Mouse (Mus musculus) lung, adult 2 months (tissue): ENCODE data around the gene Kif3b.

Experiments used
- CTCF ChIP-seq: fragments of 200-500 bp; IDR thresholded peaks from 2 replicates; pipeline ENCODE4 v1.5.1; 2011; ENCODE audit warnings: mild to moderate bottlenecking, low read length, control low read depth; ENCODE audit not compliant: insufficient read depth
- POLR2A ChIP-seq: fragments of 200-500 bp; IDR thresholded peaks from 2 replicates; pipeline ENCODE4 v1.6.1; 2011; ENCODE audit warnings: low read depth, mild to moderate bottlenecking, control low read depth, low read length, borderline replicate concordance; ENCODE audit errors: extremely low read depth

DNA sequence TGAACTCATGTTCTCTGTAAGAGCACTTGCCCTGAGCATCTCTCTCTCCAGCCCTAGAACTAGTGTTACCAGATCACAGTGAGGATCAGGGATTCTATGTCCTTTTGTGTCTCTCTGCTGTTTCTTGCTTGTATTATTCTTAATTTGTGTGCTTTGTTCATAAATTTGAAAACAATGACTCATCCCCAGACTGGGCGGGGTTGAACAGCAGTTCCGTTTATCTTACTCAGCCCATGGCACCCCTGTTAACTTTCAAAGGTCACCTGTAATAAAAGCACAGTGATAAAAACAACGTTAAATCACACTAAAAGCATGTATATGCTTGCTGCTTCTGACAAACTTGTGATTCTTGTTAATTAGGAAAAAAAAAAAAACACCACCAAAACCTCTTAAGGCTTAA is 51.4 kb downstream of the Kif3b start:
- TF ChIP-seq CTCF (no peak), POLR2A (no peak)
